Mouse (Mus musculus): ENCODE data around the gene Lefty2. TPM values are rescaled to one million over a fixed set of nuclear protein-coding genes. Genes with fewer than 3 reads are reported as not detected.
A peak's percentile ranks its signal among the peaks of the same experiment; 100 is the strongest.

Gene Lefty2
- polyA plus RNA-seq, 1 experiment from 2014 or later, result not detected

DNA sequence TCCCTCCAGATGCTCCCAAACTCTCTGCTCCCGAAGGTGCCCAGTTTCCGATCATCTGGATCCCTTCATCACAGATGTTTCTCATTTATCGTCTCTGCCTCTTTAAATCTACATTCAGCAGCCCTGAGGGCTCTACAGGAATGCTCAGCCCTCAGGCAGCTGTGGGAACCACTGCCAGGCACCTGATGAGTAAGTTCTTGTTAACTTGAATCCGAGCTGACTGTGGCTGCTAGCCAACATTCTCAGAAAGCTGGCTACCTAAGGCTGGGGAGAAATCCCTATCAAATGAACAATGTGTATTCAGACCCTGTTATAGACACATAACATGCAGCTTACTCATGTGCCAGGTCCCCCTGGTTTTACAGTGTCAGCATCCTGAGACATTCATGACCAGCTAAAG is 20.9 kb downstream of the Lefty2 start:
- ATAC-seq (ENCODE audit: insufficient read depth), result no peak
- H3K4me2 ChIP-seq, result no peak overlapping the region
- no peaks in the 10 kb centered on the region for H3K9me3 ChIP-seq (replicated peaks)
- H3K9ac ChIP-seq, result no peak overlapping the region
- no peak overlapping the region for H3K27ac ChIP-seq (replicated peaks)
- peaks cover 3% of the 10 kb centered on the region; the same call in 1 of the 2 replicates for H3K27me3 ChIP-seq
- 69% methylated on average over 4 of the region's 4 CpGs for WGBS (ENCODE audit: insufficient replicate concordance)
- H3K36me3 ChIP-seq (replicated peaks), result peaks cover 10% of the 10 kb centered on the region
- peaks cover 43% of the 10 kb centered on the region for H3K4me1 ChIP-seq (replicated peaks)
- H3K4me3 ChIP-seq (replicated peaks), result no peak overlapping the region

GRCm38 (mm10) chr1:180916425-180916824 is 23.5 kb downstream of the Lefty2 start:
- H3K36me3 ChIP-seq (replicated peaks), result no peaks in the 10 kb centered on the region
- H3K9me3 ChIP-seq (replicated peaks), result no peaks in the 10 kb centered on the region
- peaks cover 34% of the 10 kb centered on the region for H3K4me1 ChIP-seq (replicated peaks)
- 56% methylated on average over 11 of the region's 11 CpGs for WGBS (ENCODE audit: insufficient replicate concordance)
- H3K4me3 ChIP-seq (replicated peaks), result no peak overlapping the region
- peaks cover 8% of the 10 kb centered on the region; the same call in 1 of the 2 replicates for H3K27me3 ChIP-seq
- no peak overlapping the region for H3K9ac ChIP-seq
- H3K4me2 ChIP-seq, result no peak overlapping the region
- H3K27ac ChIP-seq (replicated peaks), result no peak overlapping the region
- ATAC-seq (ENCODE audit: insufficient read depth), result no peak

DNA sequence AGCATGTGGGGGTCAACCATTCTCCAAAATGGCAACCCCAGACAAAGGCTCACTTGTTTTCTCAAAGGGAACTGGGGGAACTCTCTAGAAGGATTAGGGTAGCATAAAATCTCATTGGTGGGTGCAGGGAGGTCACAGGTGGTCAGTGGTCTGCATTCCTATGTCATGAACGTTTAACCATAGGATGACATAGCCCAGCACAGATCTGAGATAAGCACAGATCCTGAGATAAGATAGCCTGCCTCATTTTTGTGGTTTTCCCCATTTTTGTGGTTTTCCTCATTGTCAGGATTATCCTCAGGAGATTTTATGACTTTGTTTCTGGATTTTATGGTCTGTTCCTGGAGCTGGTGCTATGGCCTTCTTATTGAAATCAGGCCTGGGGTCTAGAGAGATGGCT is 24.1 kb downstream of the Lefty2 start:
- H3K4me2 ChIP-seq, result no peak overlapping the region
- no peak overlapping the region for H3K4me3 ChIP-seq (replicated peaks)
- 13% methylated on average over 1 of the region's 1 CpGs for WGBS (ENCODE audit: insufficient replicate concordance)
- no peak overlapping the region for H3K27ac ChIP-seq (replicated peaks)
- H3K36me3 ChIP-seq (replicated peaks), result no peaks in the 10 kb centered on the region
- no peaks in the 10 kb centered on the region for H3K9me3 ChIP-seq (replicated peaks)
- peaks cover 8% of the 10 kb centered on the region; the same call in 1 of the 2 replicates for H3K27me3 ChIP-seq
- no peak for ATAC-seq (ENCODE audit: insufficient read depth)
- H3K4me1 ChIP-seq (replicated peaks), result peaks cover 30% of the 10 kb centered on the region
- no peak overlapping the region for H3K9ac ChIP-seq

DNA sequence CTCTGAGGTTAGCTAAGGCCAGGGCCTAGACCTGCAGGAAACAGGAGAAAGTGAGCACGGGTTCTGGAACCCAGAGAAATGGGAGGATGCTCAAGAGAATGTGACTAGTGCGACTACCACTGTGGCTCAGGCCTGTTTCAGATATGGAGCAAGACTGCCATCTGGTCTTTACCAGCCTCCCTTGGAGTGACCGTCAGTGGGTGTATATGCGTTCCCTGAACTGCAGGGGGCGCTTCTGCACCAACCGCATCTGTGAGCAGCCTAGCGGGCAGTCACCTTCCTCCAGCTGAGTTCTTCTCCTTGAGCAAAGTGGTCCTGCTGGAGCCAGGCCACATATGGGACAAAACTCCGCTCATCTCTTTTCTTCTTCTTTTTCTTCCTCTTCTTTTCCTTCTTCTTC is 26.8 kb downstream of the Lefty2 start:
- Histone ChIP-seq H3K9me3 (replicated peaks) (no peaks in the 10 kb centered on the region), H3K4me2 (no peak overlapping the region), H3K27ac (replicated peaks) (no peak overlapping the region), H3K27me3 (peaks cover 8% of the 10 kb centered on the region; the same call in 1 of the 2 replicates), H3K4me3 (replicated peaks) (no peak overlapping the region), H3K36me3 (replicated peaks) (no peaks in the 10 kb centered on the region), H3K4me1 (replicated peaks) (peaks cover 22% of the 10 kb centered on the region; the same call in 1 of the 2 replicates), H3K9ac (no peak overlapping the region)
- ATAC-seq (ENCODE audit: insufficient read depth), result peak; percentile 49
- 27% methylated on average over 8 of the region's 8 CpGs for WGBS (ENCODE audit: insufficient replicate concordance)

DNA sequence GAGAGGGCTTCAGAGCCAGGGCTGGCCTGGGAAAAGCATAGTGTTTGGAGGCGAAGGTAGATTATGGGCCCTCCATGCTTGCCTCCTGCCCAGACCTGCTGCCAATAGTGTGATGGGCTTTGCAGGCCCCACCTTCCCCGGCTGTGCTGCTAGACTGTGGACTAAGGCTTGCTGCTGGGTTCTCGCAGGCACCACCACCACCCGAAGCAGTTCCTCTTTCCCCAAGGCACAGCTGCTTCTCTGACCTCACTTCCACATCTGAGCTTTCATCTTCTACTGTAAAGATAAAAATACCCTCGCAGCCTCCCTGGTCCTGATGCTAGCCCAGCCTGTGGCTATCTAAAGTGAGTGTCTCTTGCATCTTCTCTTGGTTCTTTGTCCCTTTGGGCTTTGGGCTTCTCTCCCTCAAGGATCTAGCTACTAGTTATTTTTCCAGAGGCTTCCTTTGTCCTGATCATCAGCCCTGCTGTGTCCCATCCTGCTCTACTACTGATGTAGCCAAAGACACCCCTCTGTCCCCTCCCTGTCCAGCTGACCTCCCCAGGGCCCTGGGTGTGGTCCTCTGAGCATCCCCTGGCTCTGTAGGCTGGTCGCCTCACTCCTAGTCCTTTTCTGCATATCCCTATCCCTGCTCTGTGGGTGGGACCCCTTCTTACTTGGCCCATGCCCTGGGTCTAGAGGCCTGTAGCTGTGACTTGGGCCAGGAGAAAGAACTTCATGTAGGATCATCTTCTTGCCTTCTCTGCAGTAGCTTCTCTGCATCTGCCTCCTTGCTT is 29.6 kb downstream of the Lefty2 start:
- ATAC-seq (ENCODE audit: insufficient read depth), result peak; percentile 19; the same call in 1 of the 2 replicates

DNA sequence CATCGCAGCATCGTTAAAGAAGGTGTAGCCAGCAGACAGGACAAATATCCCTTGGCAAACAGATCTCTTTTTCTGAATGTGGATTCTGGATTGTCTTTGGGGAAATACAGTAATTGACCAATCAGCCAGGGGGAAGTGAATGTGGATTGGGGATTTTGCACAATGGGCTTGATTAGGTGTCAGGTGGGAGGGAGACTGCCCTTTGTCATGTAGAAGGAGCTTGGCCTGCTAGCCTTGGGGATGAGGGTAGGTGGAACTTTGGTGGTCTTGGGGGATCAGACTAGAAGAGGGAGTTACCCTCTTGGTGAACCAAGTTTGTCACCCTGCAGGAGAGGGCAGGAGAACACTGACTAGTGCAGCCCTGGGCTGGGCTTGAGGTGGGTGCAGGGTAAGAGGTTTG is 31.8 kb downstream of the Lefty2 start:
- no peaks in the 10 kb centered on the region for H3K9me3 ChIP-seq (replicated peaks)
- ATAC-seq (ENCODE audit: insufficient read depth), result no peak
- H3K27me3 ChIP-seq, result peaks cover 11% of the 10 kb centered on the region; the same call in 1 of the 2 replicates
- peaks cover 7% of the 10 kb centered on the region; the same call in 1 of the 2 replicates for H3K4me1 ChIP-seq (replicated peaks)
- WGBS (ENCODE audit: insufficient replicate concordance), result 79% methylated on average over 2 of the region's 2 CpGs
- H3K27ac ChIP-seq (replicated peaks), result no peak overlapping the region
- no peak overlapping the region for H3K9ac ChIP-seq
- no peak overlapping the region for H3K4me2 ChIP-seq
- no peaks in the 10 kb centered on the region for H3K36me3 ChIP-seq (replicated peaks)
- H3K4me3 ChIP-seq (replicated peaks), result no peak overlapping the region

More for the DNA sequence above, 29.6 kb downstream of the Lefty2 start:
- H3K36me3 ChIP-seq (replicated peaks), result no peaks in the 10 kb centered on the region
- peaks cover 8% of the 10 kb centered on the region; the same call in 1 of the 2 replicates for H3K27me3 ChIP-seq
- no peak overlapping the region for H3K9ac ChIP-seq
- H3K4me2 ChIP-seq, result no peak overlapping the region
- WGBS (ENCODE audit: insufficient replicate concordance), result 30% methylated on average over 6 of the region's 6 CpGs
- H3K4me3 ChIP-seq (replicated peaks), result no peak overlapping the region
- H3K27ac ChIP-seq (replicated peaks), result no peak overlapping the region
- H3K9me3 ChIP-seq (replicated peaks), result no peaks in the 10 kb centered on the region
- peaks cover 15% of the 10 kb centered on the region; the same call in 1 of the 2 replicates for H3K4me1 ChIP-seq (replicated peaks)

DNA sequence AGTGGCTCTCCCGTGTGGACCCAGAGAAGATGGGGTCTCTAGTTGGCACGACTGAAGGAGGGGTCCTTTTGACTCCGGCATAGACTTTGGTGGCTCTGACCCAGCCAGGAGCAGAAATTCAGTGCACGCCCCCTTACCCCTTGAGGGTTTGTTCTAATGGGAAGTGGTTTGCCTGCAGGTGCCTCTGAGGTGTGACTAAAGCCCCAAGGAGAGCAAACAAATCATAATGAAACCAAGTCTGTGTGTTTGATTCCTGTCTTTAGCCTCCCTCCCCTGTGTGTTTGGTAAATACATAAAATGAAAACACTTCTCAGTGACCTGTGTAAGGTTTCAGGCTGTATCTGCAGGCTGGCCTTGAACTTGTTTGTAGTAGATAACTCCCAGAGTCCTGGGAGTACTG is 33.4 kb downstream of the Lefty2 start:
- Histone ChIP-seq H3K9me3 (replicated peaks) (no peaks in the 10 kb centered on the region), H3K4me1 (replicated peaks) (peaks cover 6% of the 10 kb centered on the region; the same call in 1 of the 2 replicates), H3K36me3 (replicated peaks) (no peaks in the 10 kb centered on the region), H3K27me3 (0 out of 2 replicates have a peak, but pooled peaks cover 6% of the 10 kb centered on the region), H3K27ac (replicated peaks) (no peak overlapping the region), H3K9ac (no peak overlapping the region), H3K4me3 (replicated peaks) (no peak overlapping the region), H3K4me2 (no peak overlapping the region)
- 58% methylated on average over 4 of the region's 4 CpGs for WGBS (ENCODE audit: insufficient replicate concordance)
- no peak for ATAC-seq (ENCODE audit: insufficient read depth)

DNA sequence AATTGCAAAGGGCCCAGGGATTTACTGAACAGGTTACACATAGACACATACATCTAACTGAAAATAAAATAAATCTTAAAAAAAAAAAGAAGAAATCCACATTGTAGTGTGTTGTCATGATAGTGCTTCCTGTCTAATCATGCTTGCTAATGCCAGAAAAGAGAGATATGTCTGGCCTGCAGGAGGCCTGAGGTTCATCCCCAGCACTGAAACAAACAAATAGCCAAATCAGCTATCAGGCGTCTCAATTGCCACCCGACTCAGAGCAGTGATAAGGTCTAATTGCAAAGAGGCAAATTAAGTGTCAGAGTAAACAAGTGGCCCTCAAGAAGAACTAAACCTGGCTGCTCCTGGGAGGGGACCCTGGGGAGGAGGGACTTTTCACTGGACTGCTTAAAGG is 36.7 kb downstream of the Lefty2 start:
- H3K9me3 ChIP-seq (replicated peaks), result no peaks in the 10 kb centered on the region
- peaks cover 24% of the 10 kb centered on the region for H3K27me3 ChIP-seq
- no peak overlapping the region for H3K4me2 ChIP-seq
- no peak overlapping the region for H3K4me3 ChIP-seq (replicated peaks)
- WGBS (ENCODE audit: insufficient replicate concordance), result 26% methylated on average over 2 of the region's 2 CpGs
- H3K36me3 ChIP-seq (replicated peaks), result no peaks in the 10 kb centered on the region
- H3K27ac ChIP-seq (replicated peaks), result no peak overlapping the region
- H3K4me1 ChIP-seq (replicated peaks), result peaks cover 11% of the 10 kb centered on the region
- no peak overlapping the region for H3K9ac ChIP-seq
- ATAC-seq (ENCODE audit: insufficient read depth), result no peak

DNA sequence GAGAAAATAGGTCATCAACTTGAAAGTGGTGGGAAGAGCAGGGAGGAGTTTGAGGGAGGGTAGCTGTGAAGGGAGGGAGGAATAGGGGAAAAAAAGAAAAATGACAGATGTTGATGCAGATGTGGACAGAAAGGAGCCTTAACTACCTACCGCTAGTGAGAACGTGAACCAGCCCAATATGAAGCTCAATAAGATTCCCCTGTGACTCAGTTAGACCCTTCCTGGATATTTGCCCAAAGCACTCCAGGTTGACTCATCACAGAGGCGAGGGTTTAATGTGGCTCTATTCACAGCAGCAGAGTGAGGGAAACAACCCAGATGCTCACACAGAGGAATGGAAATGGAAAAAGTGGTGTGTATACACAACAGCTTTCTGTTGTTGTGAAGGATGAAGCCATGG is 38.2 kb downstream of the Lefty2 start:
- H3K27ac ChIP-seq (replicated peaks), result no peak overlapping the region
- peaks cover 26% of the 10 kb centered on the region for H3K4me1 ChIP-seq (replicated peaks)
- peaks cover 39% of the 10 kb centered on the region for H3K27me3 ChIP-seq
- no peak for ATAC-seq (ENCODE audit: insufficient read depth)
- no peak overlapping the region for H3K4me2 ChIP-seq
- H3K9ac ChIP-seq, result no peak overlapping the region
- H3K36me3 ChIP-seq (replicated peaks), result no peaks in the 10 kb centered on the region
- no peaks in the 10 kb centered on the region for H3K9me3 ChIP-seq (replicated peaks)
- WGBS (ENCODE audit: insufficient replicate concordance), result 71% methylated on average over 3 of the region's 3 CpGs
- H3K4me3 ChIP-seq (replicated peaks), result no peak overlapping the region

GRCm38 (mm10) chr1:180933659-180934058 is 40.8 kb downstream of the Lefty2 start:
- peaks cover 37% of the 10 kb centered on the region for H3K27me3 ChIP-seq
- WGBS (ENCODE audit: insufficient replicate concordance), result 46% methylated on average over 6 of the region's 6 CpGs
- H3K9ac ChIP-seq, result no peak overlapping the region
- no peaks in the 10 kb centered on the region for H3K9me3 ChIP-seq (replicated peaks)
- no peaks in the 10 kb centered on the region for H3K36me3 ChIP-seq (replicated peaks)
- no peak overlapping the region for H3K4me2 ChIP-seq
- H3K4me3 ChIP-seq (replicated peaks), result no peak overlapping the region
- no peak overlapping the region for H3K27ac ChIP-seq (replicated peaks)
- no peak for ATAC-seq (ENCODE audit: insufficient read depth)
- peaks cover 46% of the 10 kb centered on the region for H3K4me1 ChIP-seq (replicated peaks)

DNA sequence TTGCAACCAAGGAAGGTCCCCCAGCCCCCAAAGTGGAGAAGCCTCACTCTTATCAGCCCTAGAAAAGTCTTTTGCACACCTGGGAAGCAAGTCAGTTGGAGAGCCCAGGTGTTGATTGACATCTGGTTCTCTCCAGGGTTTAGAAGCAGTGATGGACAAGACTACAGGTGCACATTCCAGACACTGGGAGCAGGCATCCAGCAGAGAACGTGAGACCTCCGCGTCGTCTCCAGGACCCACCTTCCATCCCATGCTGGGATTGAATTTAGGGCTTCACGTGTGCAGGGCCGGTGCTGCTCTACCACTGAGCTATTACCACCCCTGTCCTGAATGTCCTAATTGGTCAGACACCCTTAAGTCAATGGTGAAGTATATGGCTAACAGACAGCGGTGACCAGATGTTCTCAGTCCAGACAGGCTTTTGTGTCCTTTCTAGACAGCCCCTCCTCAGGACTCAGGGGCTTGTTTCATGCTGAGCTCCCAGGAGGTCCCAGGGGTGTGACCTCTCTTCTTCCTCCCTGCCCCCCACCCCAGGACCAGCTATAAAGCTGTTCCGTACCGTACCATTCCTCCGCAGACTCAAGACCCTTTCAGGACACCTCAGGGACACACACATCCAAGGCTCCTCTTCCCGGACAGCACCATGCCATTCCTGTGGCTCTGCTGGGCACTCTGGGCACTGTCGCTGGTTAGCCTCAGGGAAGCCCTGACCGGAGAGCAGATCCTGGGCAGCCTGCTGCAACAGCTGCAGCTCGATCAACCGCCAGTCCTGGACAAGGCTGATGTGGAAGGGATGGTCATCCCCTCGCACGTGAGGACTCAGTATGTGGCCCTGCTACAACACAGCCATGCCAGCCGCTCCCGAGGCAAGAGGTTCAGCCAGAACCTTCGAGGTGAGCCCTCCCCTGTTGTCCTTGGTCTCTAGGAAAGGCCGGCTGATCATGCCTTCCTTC is 41.8 kb downstream of the Lefty2 start, which contains the start of gene Lefty1:
Gene Lefty1, plus strand, starts transcription at position 556 of the 953 bp plus-strand sequence.
- H3K4me2 ChIP-seq, result peak within 1 kb of the TSS; percentile 83
- H3K4me1 ChIP-seq (replicated peaks), result peaks cover 46% of the 10 kb centered on the region
- peak within 1 kb of the TSS; percentile 58 for H3K4me3 ChIP-seq (replicated peaks)
- no peaks in the 10 kb centered on the region for H3K9me3 ChIP-seq (replicated peaks)
- H3K27me3 ChIP-seq, result peaks cover 37% of the 10 kb centered on the region
- H3K27ac ChIP-seq (replicated peaks), result no peak within 1 kb of the TSS
- 38% methylated on average over 21 of the region's 21 CpGs for WGBS (ENCODE audit: insufficient replicate concordance)
- ATAC-seq (ENCODE audit: insufficient read depth), result no peak
- no peaks in the 10 kb centered on the region for H3K36me3 ChIP-seq (replicated peaks)
- 0 out of 2 replicates have a peak within 1 kb of the TSS, but pooled peaks have one; percentile 48 for H3K9ac ChIP-seq

All from liver, embryonic 15.5 days (tissue).